Mouse (Mus musculus) ES-Bruce4 (cell line): ENCODE data around the gene Spns2. TPM values are rescaled to one million over a fixed set of nuclear protein-coding genes. Genes with fewer than 3 reads are reported as not detected.

Experiments used
- H3K27ac ChIP-seq: 2 replicates; pipeline ENCODE4 v1.5.1; 2012; ENCODE audit warnings: low read length, inconsistent platforms; ENCODE audit not compliant: insufficient read depth
- H3K27me3 ChIP-seq: 2 replicates; pipeline ENCODE4 v1.6.1; 2012; ENCODE audit warnings: mild to moderate bottlenecking, low read length, inconsistent platforms; ENCODE audit not compliant: control insufficient read depth, poor library complexity, insufficient read depth, severe bottlenecking
- H3K36me3 ChIP-seq: 2 replicates; pipeline ENCODE4 v1.6.1; 2012; ENCODE audit warnings: inconsistent platforms, mild to moderate bottlenecking, low read length, moderate library complexity; ENCODE audit not compliant: control insufficient read depth, poor library complexity, insufficient read depth, severe bottlenecking
- H3K4me1 ChIP-seq: one replicate; pipeline ENCODE4 v1.8.1; 2011; ENCODE audit warnings: low read length; ENCODE audit not compliant: control insufficient read depth, insufficient read depth
- H3K4me3 ChIP-seq: 2 replicates; pipeline ENCODE4 v1.5.1; 2011; ENCODE audit warnings: low read depth, mild to moderate bottlenecking, low read length
- H3K9ac ChIP-seq: 2 replicates; pipeline ENCODE4 v1.6.1; 2012; ENCODE audit warnings: low read depth, mild to moderate bottlenecking, inconsistent platforms; ENCODE audit not compliant: poor library complexity, severe bottlenecking
- H3K9me3 ChIP-seq: replicated peaks from 2 replicates; pipeline ENCODE4 v1.6.1; 2012; ENCODE audit warnings: mild to moderate bottlenecking, low read length, inconsistent platforms; ENCODE audit not compliant: control insufficient read depth, poor library complexity, insufficient read depth, severe bottlenecking
- CTCF ChIP-seq: IDR thresholded peaks from one replicate; pipeline ENCODE4 v1.8.1; 2011; ENCODE audit warnings: low read depth, low read length
- EP300 ChIP-seq: IDR thresholded peaks from 2 replicates; pipeline ENCODE4 v1.6.1; 2011; ENCODE audit warnings: low read depth, low read length; ENCODE audit not compliant: insufficient read depth
- POLR2A ChIP-seq: IDR thresholded peaks from one replicate; pipeline ENCODE4 v1.8.1; 2011; ENCODE audit warnings: low read length; ENCODE audit not compliant: insufficient read depth
- polyA plus RNA-seq: library from polyadenylated mRNA; stranded (reverse); fragments of >200 nt; gene quantifications from 2 replicates; pipeline ENCODE4 v1.2.4, GENCODE M21; 2011; ENCODE audit warnings: low read depth; ENCODE audit not compliant: missing spikeins, insufficient read depth, insufficient read length

The Spns2 gene
- polyA plus RNA-seq, 1 experiment: 0.48 TPM

- Histone ChIP-seq H3K9me3 (no peaks in the 10 kb centered on the region), H3K27me3 (no peaks in the 10 kb centered on the region), H3K36me3 (no peaks in the 10 kb centered on the region), H3K9ac (no peak overlapping the region), H3K4me1 (no peaks in the 10 kb centered on the region), H3K27ac (no peak overlapping the region), H3K4me3 (no peak overlapping the region)
- no peak for TF ChIP-seq CTCF
- no peak for TF ChIP-seq EP300
- TF ChIP-seq POLR2A: no peak
Measured at GRCm38 (mm10) chr11:72461500-72461981, 28.2 kb downstream of the Spns2 start.

- no peaks in the 10 kb centered on the region for H3K36me3 ChIP-seq
- H3K4me1 ChIP-seq: no peaks in the 10 kb centered on the region
- TF ChIP-seq POLR2A (no peak), EP300 (no peak), CTCF (no peak)
- H3K4me3 ChIP-seq: no peak overlapping the region
- no peak overlapping the region for H3K27ac ChIP-seq
- no peaks in the 10 kb centered on the region for H3K27me3 ChIP-seq
- no peaks in the 10 kb centered on the region for H3K9me3 ChIP-seq
- no peak overlapping the region for H3K9ac ChIP-seq
Measured at GRCm38 (mm10) chr11:72458502-72458901, 31.2 kb downstream of the Spns2 start.

DNA sequence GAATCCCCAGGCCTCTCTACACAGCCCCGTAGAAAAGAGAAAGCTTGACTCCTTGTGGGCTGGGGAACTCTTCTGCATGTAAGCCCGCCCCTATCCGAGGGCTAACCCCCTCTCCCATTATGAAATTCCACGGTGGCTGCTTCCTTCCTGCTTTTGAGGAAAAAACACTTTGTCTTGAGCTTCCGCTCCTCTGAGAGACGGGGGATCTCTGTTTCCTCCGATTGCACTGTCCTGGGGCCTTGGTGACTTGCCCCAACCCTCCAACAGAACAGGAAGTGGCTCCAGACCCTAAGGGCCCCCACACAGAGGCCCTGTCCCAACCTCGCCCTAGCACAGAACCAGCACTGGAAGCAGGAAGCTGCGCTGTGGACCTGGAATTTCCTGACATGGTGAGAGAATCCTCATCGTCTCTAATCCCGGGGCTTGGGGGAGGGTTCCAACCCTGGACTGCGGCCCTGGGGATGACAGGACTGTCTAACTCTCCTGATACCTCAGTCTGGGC, 31.7 kb downstream of the Spns2 start:
- no peaks in the 10 kb centered on the region for H3K36me3 ChIP-seq
- no peaks in the 10 kb centered on the region for H3K9me3 ChIP-seq
- H3K9ac ChIP-seq: no peak overlapping the region
- no peaks in the 10 kb centered on the region for H3K4me1 ChIP-seq
- no peak overlapping the region for H3K27ac ChIP-seq
- no peak for TF ChIP-seq POLR2A
- TF ChIP-seq EP300: no peak
- TF ChIP-seq CTCF: no peak
- no peaks in the 10 kb centered on the region for H3K27me3 ChIP-seq
- H3K4me3 ChIP-seq: no peak overlapping the region

- no peak overlapping the region for H3K27ac ChIP-seq
- peak overlapping the region; percentile 33 for H3K9ac ChIP-seq
- no peak for TF ChIP-seq POLR2A
- no peak for TF ChIP-seq EP300
- no peak for TF ChIP-seq CTCF
- H3K27me3 ChIP-seq: no peaks in the 10 kb centered on the region
- H3K36me3 ChIP-seq: peaks cover 14% of the 10 kb centered on the region
- H3K4me1 ChIP-seq: no peaks in the 10 kb centered on the region
- H3K9me3 ChIP-seq: no peaks in the 10 kb centered on the region
- H3K4me3 ChIP-seq: peak overlapping the region; percentile 32; the same call in 1 of the 2 replicates
Measured at GRCm38 (mm10) chr11:72455694-72456093, 34.0 kb downstream of the Spns2 start.

DNA sequence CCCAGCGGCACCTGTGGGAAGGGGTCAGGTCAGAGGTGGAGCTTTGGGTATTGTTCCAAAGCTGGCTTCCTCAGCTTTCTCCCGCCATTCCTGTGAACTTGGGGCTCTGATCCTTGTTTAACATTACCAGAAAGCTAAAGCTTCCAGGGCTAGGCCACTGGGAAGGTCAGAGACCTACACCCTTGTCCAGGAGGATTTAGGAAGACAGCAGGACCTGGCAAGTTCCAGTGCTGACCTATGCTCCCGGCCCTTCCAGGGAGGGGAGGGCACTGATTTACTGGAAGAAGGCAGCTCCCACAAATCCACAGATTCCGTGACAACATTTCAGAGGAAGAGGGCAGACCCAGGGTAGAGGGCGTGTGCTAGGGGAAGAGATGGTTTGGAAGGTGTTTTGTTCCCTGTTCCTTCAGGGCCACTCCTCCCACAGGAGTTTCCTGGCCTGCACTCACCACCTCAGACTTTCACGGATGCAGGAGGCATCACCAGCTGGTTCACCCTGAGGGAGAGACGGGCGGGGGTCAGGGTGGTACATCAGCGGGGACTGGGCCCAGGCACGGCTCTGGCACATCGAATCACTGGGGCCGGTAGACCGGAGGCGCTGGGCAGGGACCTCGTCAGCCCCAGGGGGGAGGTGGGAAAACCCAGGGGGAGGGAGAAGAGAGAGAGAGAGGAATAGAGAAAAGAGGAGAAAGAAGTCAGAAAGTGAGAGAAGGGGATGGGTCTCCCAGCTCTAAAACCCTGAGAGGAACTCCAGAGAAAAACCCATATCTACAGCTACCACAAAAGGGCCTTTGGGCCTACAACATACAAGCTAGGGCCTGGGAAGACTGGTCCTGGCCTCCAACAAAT, 36.4 kb downstream of the Spns2 start:
- Histone ChIP-seq H3K27ac (no peak overlapping the region), H3K36me3 (peaks cover 37% of the 10 kb centered on the region), H3K4me1 (no peaks in the 10 kb centered on the region), H3K9ac (no peak overlapping the region), H3K27me3 (no peaks in the 10 kb centered on the region), H3K9me3 (no peaks in the 10 kb centered on the region), H3K4me3 (no peak overlapping the region)
- TF ChIP-seq POLR2A (no peak), CTCF (no peak), EP300 (no peak)

DNA sequence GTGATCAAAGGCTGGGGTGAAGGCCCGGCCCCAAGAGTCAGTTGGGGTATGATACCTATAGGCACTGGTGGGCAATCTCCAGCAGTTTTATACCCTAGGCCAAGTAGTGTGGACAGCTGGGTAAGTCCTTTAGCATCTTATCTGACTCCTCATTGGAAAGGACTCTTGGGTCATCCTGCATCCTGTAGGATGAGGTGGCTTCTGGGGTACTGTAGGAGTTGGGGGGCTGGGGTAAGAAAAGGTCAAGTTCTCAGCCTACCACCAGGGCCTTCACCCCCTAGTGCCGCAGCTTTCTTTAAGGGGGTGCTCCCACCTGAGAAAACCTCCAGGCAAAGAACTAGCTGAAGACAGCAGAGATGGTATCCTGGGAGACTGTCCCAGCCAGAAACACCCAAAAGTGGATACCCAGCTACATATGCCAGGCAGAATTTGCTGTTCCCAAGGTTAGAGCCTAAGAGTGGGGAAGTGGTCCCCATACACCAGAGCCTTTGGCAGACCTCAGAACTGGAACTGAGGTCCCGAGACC, 37.5 kb downstream of the Spns2 start:
- no peaks in the 10 kb centered on the region for H3K4me1 ChIP-seq
- H3K36me3 ChIP-seq: peaks cover 49% of the 10 kb centered on the region
- H3K27me3 ChIP-seq: no peaks in the 10 kb centered on the region
- H3K9ac ChIP-seq: no peak overlapping the region
- no peak overlapping the region for H3K27ac ChIP-seq
- no peaks in the 10 kb centered on the region for H3K9me3 ChIP-seq
- H3K4me3 ChIP-seq: no peak overlapping the region
- no peak for TF ChIP-seq EP300
- TF ChIP-seq POLR2A: no peak
- no peak for TF ChIP-seq CTCF
